Mouse (Mus musculus): Measurements from ENCODE around the gene Zbtb20.

DNA sequence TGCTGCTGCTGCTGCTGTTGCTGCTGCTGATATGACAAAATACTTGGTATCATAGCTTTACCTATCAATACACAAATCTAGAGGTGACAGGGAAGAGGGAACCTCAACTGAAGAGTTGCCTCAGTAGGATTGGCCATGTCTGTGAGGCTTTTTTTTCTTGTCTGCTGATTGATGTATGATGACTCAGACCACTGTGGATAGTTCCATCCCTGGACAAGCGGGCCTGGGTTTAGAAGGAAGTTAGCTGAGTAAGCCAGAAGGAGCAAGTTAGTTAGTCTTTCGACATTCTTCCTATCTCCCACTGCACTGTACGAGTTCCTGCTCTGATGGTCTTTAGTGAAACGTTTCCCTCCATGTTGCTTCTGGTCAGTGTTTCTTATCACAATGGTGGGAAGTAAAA, 16.4 kb upstream of the Zbtb20 start:
- TF ChIP-seq CTCF (IDR thresholded peaks at IDR 0.05; ENCODE audit: low read depth) = no peak
- no peak for TF ChIP-seq EP300 (IDR thresholded peaks at IDR 0.05; ENCODE audit: low read depth)

Data from liver, embryonic 14.5 days (tissue).